In genomic region chr16:65987186-65987585, GRCm38 (mm10) we compare ENCODE assay signal across 20 mouse cellular contexts.
"Had no signal": no experiment of that assay in that cellular context is flagged by ENCODE, and none has a peak within 500 bp of the region (broad histone marks: within the 10 kb centered on the region; RNA-seq: fewer than 3 reads in every experiment).

No protein-coding gene starts in this region.

- H3K4me3 ChIP-seq: layer of hippocampus, adult 2 months; left cerebral cortex, adult 2 months; liver, embryonic 13.5 days; neural tube, embryonic 12.5 days; neural tube, embryonic 15.5 days had no signal

- H3K9ac ChIP-seq: liver, embryonic 13.5 days; neural tube, embryonic 12.5 days; neural tube, embryonic 15.5 days had no signal

- H3K4me2 ChIP-seq: liver, embryonic 13.5 days; midbrain, embryonic 11.5 days; neural tube, embryonic 12.5 days; neural tube, embryonic 15.5 days had no signal

- DNase-seq: kidney, postnatal 25 days; layer of hippocampus, adult 9-11 months; layer of hippocampus, postnatal 36 days; liver, embryonic 13.5 days; lung, adult 2 months; lung, postnatal 14 days; lung, postnatal 4 days; midbrain, embryonic 14.5 days; right cerebral cortex, adult 18-20 months; right cerebral cortex, postnatal 14 days; spleen, adult 18-20 months; thymus, adult 2 months; thymus, postnatal 14 days; thymus, postnatal 4 days had no signal

- H3K27me3 ChIP-seq: liver, embryonic 13.5 days; neural tube, embryonic 12.5 days; neural tube, embryonic 15.5 days had no signal

- H3K27ac ChIP-seq: kidney, postnatal 0 days; layer of hippocampus, adult 2 months; left cerebral cortex, adult 2 months; liver, embryonic 13.5 days; neural tube, embryonic 12.5 days; neural tube, embryonic 15.5 days had no signal

- H3K4me1 ChIP-seq: liver, embryonic 13.5 days; neural tube, embryonic 12.5 days; neural tube, embryonic 15.5 days had no signal

- H3K36me3 ChIP-seq: liver, embryonic 13.5 days; neural tube, embryonic 12.5 days; neural tube, embryonic 15.5 days had no signal

- H3K9me3 ChIP-seq: liver, embryonic 13.5 days; neural tube, embryonic 12.5 days; neural tube, embryonic 15.5 days had no signal
